Mouse (Mus musculus) intestine, postnatal 0 days (tissue): ENCODE results near the gene Gpr15. TPM values are rescaled to one million over a fixed set of nuclear protein-coding genes. Genes with fewer than 3 reads are reported as not detected.

Source experiments
- ATAC-seq: fragments of 200-750 bp; cut with Nextera tagmentation; 2 replicates; pipeline ENCODE4 v1.8.0; 2017; ENCODE audit warnings: mild to moderate bottlenecking, moderate TSS enrichment, moderate library complexity
- H3K27ac ChIP-seq: fragments of 300-500 bp; sonication (generic); 2 replicates; pipeline ENCODE4 v1.5.1; 2014; ENCODE audit warnings: mild to moderate bottlenecking, low read depth, low read length, moderate library complexity
- H3K27me3 ChIP-seq: fragments of 300-500 bp; sonication (generic); replicated peaks from 2 replicates; pipeline ENCODE4 v1.6.1; 2014; ENCODE audit warnings: low read length, mixed read lengths; ENCODE audit not compliant: control insufficient read depth, insufficient read depth
- H3K36me3 ChIP-seq: fragments of 300-500 bp; sonication (generic); 2 replicates; pipeline ENCODE4 v1.6.1; 2014; ENCODE audit warnings: mild to moderate bottlenecking, moderate library complexity; ENCODE audit not compliant: control insufficient read depth, insufficient read depth
- H3K4me1 ChIP-seq: fragments of 300-500 bp; sonication (generic); replicated peaks from 2 replicates; pipeline ENCODE4 v1.6.1; 2014; ENCODE audit warnings: antibody characterized with exemption, low read length, mixed read lengths; ENCODE audit not compliant: control insufficient read depth, insufficient read depth
- H3K4me2 ChIP-seq: fragments of 300-500 bp; sonication (generic); replicated peaks from 2 replicates; pipeline ENCODE4 v1.6.1; 2014; ENCODE audit warnings: low read depth, mild to moderate bottlenecking, moderate library complexity
- H3K4me3 ChIP-seq: fragments of 300-500 bp; sonication (generic); 2 replicates; pipeline ENCODE4 v1.5.1; 2014; ENCODE audit warnings: low read depth, low read length
- H3K9ac ChIP-seq: fragments of 300-500 bp; sonication (generic); 2 replicates; pipeline ENCODE4 v1.6.1; 2014; ENCODE audit warnings: mild to moderate bottlenecking, low read depth, low read length
- H3K9me3 ChIP-seq: fragments of 300-500 bp; sonication (generic); 2 replicates; pipeline ENCODE4 v1.6.1; 2016; ENCODE audit warnings: mixed run types; ENCODE audit not compliant: control insufficient read depth
- CTCF ChIP-seq: sonication (generic); IDR thresholded peaks from 2 replicates; pipeline ENCODE4 v1.5.1; 2016; ENCODE audit warnings: low read depth, mild to moderate bottlenecking, control low read depth, antibody characterized with exemption, moderate library complexity
- WGBS: fragments of 180-500 bp; shearing (Covaris S2); extraction: QIAGEN DNeasy Blood & Tissue Kit; methylation state at CpG from one replicate; pipeline ENCODE4 v1.1.7; 2014; 5-methylcytosine and 5-hydroxymethylcytosine counted together
- polyA plus RNA-seq: library from polyadenylated mRNA; unstranded; fragments of >200 nt; fragmentation: Nextera tagmentation; extraction: Ambion mirVana; gene quantifications from 2 replicates; pipeline ENCODE4 v1.2.1, GENCODE M21; 2015

Gpr15 gene
- polyA plus RNA-seq, result 0.20 and 0.34 TPM in 2 replicates

DNA sequence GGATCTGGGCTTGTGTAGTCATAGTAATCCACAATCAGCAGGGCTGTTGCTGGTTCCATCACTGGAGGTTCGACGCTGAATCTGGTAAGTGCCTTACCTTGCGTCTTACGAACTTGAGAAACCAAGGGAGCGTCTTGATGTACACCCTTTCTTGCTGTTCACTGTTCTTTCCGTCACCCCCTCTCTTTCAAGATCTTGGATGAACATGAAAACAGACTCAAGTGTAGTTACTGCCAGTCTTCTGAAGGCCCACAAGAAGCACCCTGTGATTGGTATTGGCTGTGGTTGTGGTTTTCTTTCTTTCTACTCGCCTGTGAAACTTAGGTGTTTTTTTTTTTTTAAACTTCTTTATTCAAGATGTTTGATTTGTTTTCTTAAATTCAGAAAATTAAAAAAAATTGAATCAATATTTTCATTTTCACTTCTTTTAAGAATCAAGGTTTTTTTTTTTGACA is at the start of gene Gpr15:
Gene Gpr15, minus strand, starts transcription at position 405 of the 455 bp plus-strand sequence.
- Histone ChIP-seq H3K27me3 (no peaks in the 10 kb centered on the region), H3K4me3 (no peak within 1 kb of the TSS), H3K27ac (no peak within 1 kb of the TSS), H3K36me3 (no peaks in the 10 kb centered on the region), H3K9ac (no peak within 1 kb of the TSS), H3K9me3 (no peaks in the 10 kb centered on the region), H3K4me2 (no peak within 1 kb of the TSS), H3K4me1 (no peaks in the 10 kb centered on the region)
- ATAC-seq, result no peak
- WGBS, result 91% methylated on average over 7 of the region's 7 CpGs
- TF ChIP-seq CTCF, result no peak

DNA sequence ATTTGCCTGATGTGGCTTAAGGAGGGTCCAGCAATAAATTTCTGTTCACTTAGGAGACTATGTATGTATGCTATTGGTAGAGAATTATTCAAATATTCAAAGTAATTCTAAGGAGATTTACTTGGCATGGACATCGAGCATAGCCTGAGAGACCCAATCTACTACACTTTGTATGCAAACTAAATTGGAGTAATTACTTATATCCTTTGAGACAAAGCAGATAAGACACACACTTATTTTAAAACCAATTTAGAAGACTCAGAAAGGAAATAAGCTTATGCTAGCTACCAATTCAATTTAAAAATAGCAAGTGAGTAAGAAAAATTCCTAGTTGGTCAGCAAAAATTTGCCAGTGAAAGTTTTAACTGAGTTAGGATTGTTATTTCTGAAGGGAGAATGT is 44.2 kb upstream of the Gpr15 start, which contains the start of gene Olfr172:
Gene Olfr172, minus strand, starts transcription at position 101 of the 400 bp plus-strand sequence.
- 84% methylated on average over 1 of the region's 1 CpGs for WGBS
- Histone ChIP-seq H3K4me1 (no peaks in the 10 kb centered on the region), H3K4me3 (no peak within 1 kb of the TSS), H3K36me3 (no peaks in the 10 kb centered on the region), H3K9me3 (no peaks in the 10 kb centered on the region), H3K27me3 (no peaks in the 10 kb centered on the region), H3K4me2 (no peak within 1 kb of the TSS), H3K9ac (no peak within 1 kb of the TSS), H3K27ac (no peak within 1 kb of the TSS)
- no peak for TF ChIP-seq CTCF
- no peak for ATAC-seq

DNA sequence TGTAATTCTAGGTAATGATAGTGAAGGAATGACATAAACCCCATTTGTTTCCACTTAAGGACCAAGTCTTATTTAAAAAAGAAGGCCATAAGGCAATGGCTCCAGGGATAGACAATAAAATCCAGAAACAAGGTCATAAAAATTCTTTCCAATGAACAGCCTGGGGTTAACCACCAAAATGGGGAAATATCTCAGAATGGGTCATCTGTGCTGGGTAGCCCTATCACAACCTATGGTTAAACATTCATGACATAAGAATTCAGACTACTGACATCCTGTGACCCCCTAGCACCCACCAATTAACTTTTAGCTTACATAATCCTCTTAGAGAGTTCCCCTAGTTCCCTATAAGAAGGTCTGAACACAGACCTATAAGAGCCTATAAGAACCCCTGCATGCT is 37.3 kb upstream of the Gpr15 start:
- TF ChIP-seq CTCF, result no peak
- Histone ChIP-seq H3K27ac (no peak overlapping the region), H3K27me3 (no peaks in the 10 kb centered on the region), H3K9ac (no peak overlapping the region), H3K4me1 (no peaks in the 10 kb centered on the region), H3K36me3 (no peaks in the 10 kb centered on the region), H3K4me3 (no peak overlapping the region), H3K4me2 (no peak overlapping the region), H3K9me3 (no peaks in the 10 kb centered on the region)
- no peak for ATAC-seq

- peak; percentile 79 for TF ChIP-seq CTCF
- Histone ChIP-seq H3K4me3 (no peak overlapping the region), H3K4me1 (no peaks in the 10 kb centered on the region), H3K36me3 (no peaks in the 10 kb centered on the region), H3K27ac (no peak overlapping the region), H3K9ac (no peak overlapping the region), H3K27me3 (no peaks in the 10 kb centered on the region), H3K9me3 (no peaks in the 10 kb centered on the region), H3K4me2 (no peak overlapping the region)
- WGBS, result 22% methylated on average over 1 of the region's 1 CpGs
- no peak for ATAC-seq
Observed at GRCm38 (mm10) chr16:58751314-58751713, 32.4 kb upstream of the Gpr15 start.

GRCm38 (mm10) chr16:58746715-58747114 is 27.8 kb upstream of the Gpr15 start:
- no peaks in the 10 kb centered on the region for H3K9me3 ChIP-seq
- H3K9ac ChIP-seq, result no peak overlapping the region
- H3K4me1 ChIP-seq, result no peaks in the 10 kb centered on the region
- TF ChIP-seq CTCF, result no peak
- WGBS, result 68% methylated on average over 4 of the region's 4 CpGs
- ATAC-seq, result no peak
- no peak overlapping the region for H3K4me3 ChIP-seq
- no peaks in the 10 kb centered on the region for H3K27me3 ChIP-seq
- H3K4me2 ChIP-seq, result no peak overlapping the region
- no peaks in the 10 kb centered on the region for H3K36me3 ChIP-seq
- no peak overlapping the region for H3K27ac ChIP-seq

GRCm38 (mm10) chr16:58740751-58741150 is 21.9 kb upstream of the Gpr15 start:
- Histone ChIP-seq H3K36me3 (no peaks in the 10 kb centered on the region), H3K27me3 (no peaks in the 10 kb centered on the region), H3K4me3 (no peak overlapping the region), H3K4me1 (no peaks in the 10 kb centered on the region), H3K9ac (no peak overlapping the region), H3K4me2 (no peak overlapping the region), H3K27ac (no peak overlapping the region), H3K9me3 (no peaks in the 10 kb centered on the region)
- 92% methylated on average over 5 of the region's 5 CpGs for WGBS
- TF ChIP-seq CTCF, result no peak
- no peak for ATAC-seq

DNA sequence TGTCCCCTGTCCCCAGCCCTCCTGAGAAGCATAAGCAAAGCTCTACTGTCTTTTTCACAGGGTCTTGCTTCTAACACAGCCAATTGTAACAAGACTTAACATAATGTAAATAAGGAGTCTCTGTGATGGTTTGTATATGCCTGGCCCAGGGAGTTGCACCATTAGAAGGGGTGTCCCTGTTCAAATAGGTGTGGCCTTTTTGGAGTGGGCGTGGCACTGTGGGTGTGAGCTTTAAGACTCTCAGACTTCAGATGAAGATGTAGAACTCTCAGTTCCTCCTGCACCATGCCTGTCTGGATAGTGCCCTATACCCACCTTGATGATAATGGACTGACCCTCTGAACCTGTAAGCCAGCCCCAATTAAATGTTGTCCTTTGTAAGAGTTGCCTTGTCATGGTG is 19.9 kb upstream of the Gpr15 start:
- 83% methylated on average over 1 of the region's 1 CpGs for WGBS
- no peak for ATAC-seq

More for the DNA sequence above, 19.9 kb upstream of the Gpr15 start:
- H3K4me2 ChIP-seq, result no peak overlapping the region
- no peaks in the 10 kb centered on the region for H3K27me3 ChIP-seq
- peaks cover 6% of the 10 kb centered on the region; the same call in 1 of the 2 replicates for H3K36me3 ChIP-seq
- TF ChIP-seq CTCF, result no peak
- H3K4me3 ChIP-seq, result no peak overlapping the region
- no peaks in the 10 kb centered on the region for H3K4me1 ChIP-seq
- no peak overlapping the region for H3K9ac ChIP-seq
- no peak overlapping the region for H3K27ac ChIP-seq
- no peaks in the 10 kb centered on the region for H3K9me3 ChIP-seq
